ENCODE assay signal across 8 mouse cellular contexts in genomic region chr19:46044271-46044992, GRCm38 (mm10). TPM values are rescaled to one million over a fixed set of nuclear protein-coding genes. Genes with fewer than 3 reads are reported as not detected.
DNase-seq lines count a peak whose midpoint lies in the region; ATAC-seq and TF ChIP-seq lines count a peak whose summit lies in the region.

TSS of gene Pprc1 (plus strand) at chr19:46044886.

- peak within 1 kb of the TSS; percentile 73 for H3K4me2 ChIP-seq in hindbrain, embryonic 14.5 days (replicated peaks)
- H3K4me2 ChIP-seq in midbrain, embryonic 13.5 days (replicated peaks) = peak within 1 kb of the TSS; percentile 100

- 0% methylated on average over 23 of the region's 34 CpGs for WGBS in hindbrain, embryonic 14.5 days
- under 1% methylated on average over 22 of the region's 34 CpGs for WGBS in midbrain, embryonic 13.5 days

- intact Hi-C loops in gastrocnemius, adult 2 months (cut with DNase I) = loop anchor here (5.0 kb wide), 1 partner anchor 42 kb away; the partner anchor contains the start of gene Hps6
- intact Hi-C loops in left cerebral cortex, postnatal 36 days (cut with DNase I) = loop anchor here (5.0 kb wide), 1 partner anchor 47 kb away; the partner anchor contains the start of gene Armh3

- no peak; the same call in 1 of the 2 replicates for ATAC-seq in hindbrain, embryonic 14.5 days (ENCODE audit: low FRiP score)
- ATAC-seq in midbrain, embryonic 13.5 days = no peak

- peak within 1 kb of the TSS; percentile 97 for H3K4me3 ChIP-seq in gastrocnemius, adult 2 months
- peak within 1 kb of the TSS; percentile 96 for H3K4me3 ChIP-seq in hindbrain, embryonic 14.5 days (replicated peaks; ENCODE audit: low read length)
- peak within 1 kb of the TSS; percentile 97 for H3K4me3 ChIP-seq in midbrain, embryonic 13.5 days (replicated peaks)

- H3K9me3 ChIP-seq in hindbrain, embryonic 14.5 days (ENCODE audit: control insufficient read depth, low read length) = no peaks in the 10 kb centered on the region
- H3K9me3 ChIP-seq in midbrain, embryonic 13.5 days = no peaks in the 10 kb centered on the region

- peak within 1 kb of the TSS; percentile 97 for H3K9ac ChIP-seq in hindbrain, embryonic 14.5 days
- peak within 1 kb of the TSS; percentile 99 for H3K9ac ChIP-seq in midbrain, embryonic 13.5 days (replicated peaks)

- peak; percentile 27 to 46 for DNase-seq in spleen, postnatal 36 days (ENCODE audit: low spot score in 2 of 2)
- no peak for DNase-seq in spleen, adult 18-20 months
- peak; percentile 80 for DNase-seq in cerebellum, adult 9-10 months
- DNase-seq in gastrocnemius, adult 2 months = peak; percentile 60
- DNase-seq in hindbrain, embryonic 14.5 days (ENCODE audit: low spot score) = peak; percentile 53
- DNase-seq in left cerebral cortex, postnatal 36 days (ENCODE audit: low spot score in 2 of 2) = no peak
- no peak for DNase-seq in ovary, postnatal 36 days (ENCODE audit: low spot score)

- no peaks in the 10 kb centered on the region for H3K36me3 ChIP-seq in hindbrain, embryonic 14.5 days (replicated peaks; ENCODE audit: control insufficient read depth, insufficient read depth)
- H3K36me3 ChIP-seq in midbrain, embryonic 13.5 days = no peaks in the 10 kb centered on the region

- TF ChIP-seq CTCF in gastrocnemius, adult 2 months (IDR thresholded peaks at IDR 0.05) = no peak

- H3K27me3 ChIP-seq in hindbrain, embryonic 14.5 days (ENCODE audit: control insufficient read depth, insufficient read depth, low read length) = no peaks in the 10 kb centered on the region
- H3K27me3 ChIP-seq in midbrain, embryonic 13.5 days = no peaks in the 10 kb centered on the region

- H3K4me1 ChIP-seq in hindbrain, embryonic 14.5 days (replicated peaks; ENCODE audit: control insufficient read depth, insufficient read depth, low read length) = peaks cover 61% of the 10 kb centered on the region
- H3K4me1 ChIP-seq in midbrain, embryonic 13.5 days (replicated peaks) = peaks cover 62% of the 10 kb centered on the region

- peak within 1 kb of the TSS; percentile 97 for H3K27ac ChIP-seq in gastrocnemius, adult 2 months
- H3K27ac ChIP-seq in hindbrain, embryonic 14.5 days = peak within 1 kb of the TSS; percentile 93
- peak within 1 kb of the TSS; percentile 98 for H3K27ac ChIP-seq in midbrain, embryonic 13.5 days

RNA-seq across cellular contexts. Expression of gene Pprc1, which starts in this region (rescaled TPM):
- total RNA-seq in gastrocnemius, adult 2 months (2021) = 10 to 100 TPM; 15.0 to 24.0 TPM
- 19.1 and 29.6 TPM in 2 replicates for polyA plus RNA-seq in hindbrain, embryonic 14.5 days (2014; fragmentation: Nextera tagmentation; extraction: Ambion mirVana)
- total RNA-seq in left cerebral cortex, postnatal 36 days (2021) = 10 to 100 TPM; 20.5 to 25.5 TPM
- 20.5 and 21.8 TPM in 2 replicates for polyA plus RNA-seq in midbrain, embryonic 13.5 days (2015; fragmentation: Nextera tagmentation; extraction: Ambion mirVana)

Comparison
In these comparisons a context has a peak if more than half of its experiments do, and no peak if none do; other contexts are left out.
1. DNase-seq: peak in spleen, postnatal 36 days (2 of 2), cerebellum, adult 9-10 months (single experiment), gastrocnemius, adult 2 months (single experiment) and hindbrain, embryonic 14.5 days (single experiment); none in spleen, adult 18-20 months (0 of 2), left cerebral cortex, postnatal 36 days (0 of 2) and ovary, postnatal 36 days (single experiment).
2. Peak in every context shown above with its lines, with median percentiles within 50 percentile points of each other: H3K27ac ChIP-seq and H3K4me3 ChIP-seq.